Mouse (Mus musculus) lung, postnatal 25 days (tissue): ENCODE results near the gene Fto.
A peak's percentile ranks its signal among the peaks of the same experiment; 100 is the strongest.

Experiments used
- DNase-seq: peaks from one replicate; pipeline ENCODE4 v3.0.0; 2022; ENCODE audit warnings: low spot score

Fto gene

DNA sequence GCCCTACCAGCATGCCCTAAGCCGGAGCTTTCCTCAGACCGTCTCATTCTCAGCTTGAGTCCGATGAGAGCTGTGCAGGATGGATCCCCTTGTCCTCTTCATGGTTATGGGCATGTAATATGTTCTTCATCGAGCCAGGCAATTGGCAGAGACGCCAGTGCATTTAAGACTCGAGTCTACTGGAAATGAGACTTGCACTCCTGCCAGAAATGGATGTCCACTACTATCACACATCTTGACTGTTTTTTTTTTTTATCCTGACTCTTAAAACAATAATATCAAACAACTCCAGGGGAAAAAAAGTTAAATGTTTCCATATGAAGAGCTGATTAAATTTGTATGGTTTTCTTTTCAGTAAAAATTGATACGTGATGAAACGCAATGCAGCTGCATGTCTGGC lies 301.9 kb downstream of the Fto start:
- no peak for DNase-seq

DNA sequence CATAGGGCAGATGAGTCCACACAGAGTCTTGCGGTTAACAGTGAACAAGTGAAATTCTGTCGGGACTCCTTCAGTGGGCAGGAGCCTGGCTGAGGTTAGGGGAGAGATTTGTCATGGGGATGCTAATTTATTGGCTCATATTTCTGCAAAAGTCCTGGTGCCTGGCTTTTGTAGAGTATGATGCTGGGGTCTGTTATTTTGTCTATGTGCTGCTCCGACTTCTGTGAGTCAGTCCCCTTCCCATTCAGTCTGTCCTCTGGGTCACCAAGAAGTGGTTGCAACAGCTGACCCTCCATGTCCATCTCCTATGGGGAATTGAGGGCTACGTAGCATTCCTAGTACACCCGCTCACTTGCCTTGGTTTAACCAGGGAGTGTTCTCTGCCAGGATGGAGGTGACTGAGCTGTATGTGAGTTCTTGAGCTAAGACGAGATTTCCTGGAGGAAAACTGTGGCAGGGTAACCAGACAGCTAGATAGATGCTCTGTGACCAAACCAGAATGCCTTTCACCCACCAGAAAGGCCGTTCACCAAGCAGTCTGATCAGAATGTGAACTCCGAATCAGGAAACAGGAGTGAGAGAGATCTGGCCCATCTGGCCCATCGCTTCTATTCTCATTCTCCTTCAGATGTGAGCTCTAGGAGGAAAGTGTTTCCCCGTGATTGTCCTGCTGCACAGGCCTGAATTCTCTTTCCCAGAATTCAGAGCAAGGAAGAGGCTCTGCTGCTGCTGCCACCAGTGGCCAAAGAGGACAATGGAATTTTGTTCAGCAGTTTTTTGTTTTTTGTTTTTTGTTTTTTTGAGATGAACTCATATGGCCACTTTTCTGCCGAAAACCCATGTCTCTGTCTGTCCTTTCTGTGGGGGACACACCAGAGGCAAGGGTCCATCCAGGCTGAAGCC lies 302.7 kb downstream of the Fto start:
- DNase-seq, result no peak

DNA sequence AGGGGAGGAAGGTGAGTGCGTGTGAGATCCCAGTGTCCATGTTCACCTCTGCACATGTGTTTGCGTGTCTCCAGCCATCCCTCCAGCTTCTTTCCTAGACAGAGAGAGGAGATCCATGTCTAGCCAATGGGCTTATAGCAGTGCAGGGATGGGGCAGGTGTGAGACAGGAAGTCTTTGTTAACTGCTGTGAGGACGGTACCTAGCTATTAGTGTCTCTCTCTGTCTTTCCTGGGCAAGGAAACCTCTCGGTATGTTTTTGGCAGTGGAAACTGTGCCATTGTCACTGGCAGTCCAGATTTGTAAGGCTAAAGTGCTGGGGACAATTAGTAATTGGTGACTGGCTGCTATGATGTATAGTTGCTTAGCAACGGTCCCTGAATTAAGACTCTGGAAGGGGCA lies 304.4 kb downstream of the Fto start:
- DNase-seq, result no peak

DNA sequence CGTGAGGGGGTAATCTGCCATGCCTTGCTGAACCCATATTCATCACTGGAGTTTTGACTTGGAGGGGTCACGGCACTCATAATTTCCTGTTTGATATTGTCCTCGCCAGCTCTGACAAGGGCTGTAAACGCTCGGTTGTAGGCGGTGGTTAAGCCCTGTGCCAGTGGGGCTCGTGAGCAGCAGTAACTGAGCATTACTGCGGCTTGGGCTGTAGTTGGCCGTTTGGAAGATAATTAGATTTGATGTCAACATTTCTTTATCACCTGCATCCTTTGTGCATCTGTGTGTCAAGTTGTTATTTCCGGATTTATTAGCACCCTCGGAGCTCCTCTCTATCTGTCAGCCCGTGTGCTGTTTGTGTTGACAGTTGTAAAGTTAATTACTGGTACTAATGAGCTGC lies 309.4 kb downstream of the Fto start:
- no peak for DNase-seq

DNA sequence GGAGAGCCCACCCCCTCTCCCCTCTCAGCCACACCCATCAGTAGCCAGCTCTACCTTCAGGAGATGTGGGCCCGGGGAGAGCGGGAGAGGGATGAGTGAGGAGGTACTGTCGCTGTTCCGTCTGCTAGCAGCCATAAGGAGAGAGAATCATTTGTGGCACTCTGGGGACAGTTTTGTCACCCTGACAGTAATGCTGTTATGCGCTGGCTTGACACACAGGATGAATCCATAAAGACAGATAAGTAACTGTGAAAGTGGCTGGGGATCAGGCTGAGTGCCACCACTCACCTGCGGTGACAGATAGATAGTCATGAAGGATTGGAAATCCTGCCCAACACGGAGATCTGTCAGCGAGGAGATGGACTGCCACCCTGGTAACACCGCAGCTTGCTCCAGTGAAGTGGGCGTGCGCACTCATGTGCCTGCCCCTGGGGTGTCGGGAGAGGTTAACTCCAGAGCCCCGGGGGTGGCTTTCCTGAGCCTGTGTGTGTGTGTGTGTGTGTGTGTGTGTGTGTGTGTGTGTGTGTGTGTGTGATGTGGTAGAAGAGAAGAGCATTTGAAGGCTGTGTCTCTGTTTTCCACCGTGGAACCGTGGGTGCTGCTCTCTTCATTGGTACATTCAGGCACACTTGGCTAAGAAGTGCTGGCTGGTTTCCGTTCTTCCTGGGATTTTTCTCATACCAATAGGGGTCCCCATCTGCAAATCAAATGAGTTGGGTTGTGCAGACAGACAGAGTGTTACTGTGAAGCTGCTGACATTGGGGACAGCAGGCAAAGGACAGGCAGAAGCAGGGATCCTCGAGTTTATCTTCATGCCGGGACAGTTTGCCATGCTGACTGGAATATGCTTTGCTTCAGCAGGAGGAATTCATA lies 312.6 kb downstream of the Fto start:
- no peak for DNase-seq

DNA sequence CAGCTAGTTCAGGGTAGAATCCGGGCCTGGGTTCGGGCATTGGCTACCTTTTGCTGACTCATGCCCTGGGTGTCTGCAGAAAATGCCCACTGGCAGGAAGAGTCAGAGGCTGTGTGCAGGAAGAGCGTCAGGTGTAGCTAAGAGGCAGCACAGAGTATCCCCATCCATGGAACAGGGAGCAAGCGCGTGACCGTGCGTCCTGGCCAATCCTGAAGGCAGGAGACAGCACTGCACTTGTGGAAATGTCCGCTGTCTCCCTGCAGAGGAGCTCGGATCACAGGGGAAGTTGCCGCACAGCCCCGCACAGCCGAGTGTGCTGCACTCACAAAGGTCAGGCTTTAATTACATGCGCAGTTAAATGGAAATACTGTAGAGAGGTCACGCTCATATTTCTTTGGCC lies 316.3 kb downstream of the Fto start:
- DNase-seq, result no peak

DNA sequence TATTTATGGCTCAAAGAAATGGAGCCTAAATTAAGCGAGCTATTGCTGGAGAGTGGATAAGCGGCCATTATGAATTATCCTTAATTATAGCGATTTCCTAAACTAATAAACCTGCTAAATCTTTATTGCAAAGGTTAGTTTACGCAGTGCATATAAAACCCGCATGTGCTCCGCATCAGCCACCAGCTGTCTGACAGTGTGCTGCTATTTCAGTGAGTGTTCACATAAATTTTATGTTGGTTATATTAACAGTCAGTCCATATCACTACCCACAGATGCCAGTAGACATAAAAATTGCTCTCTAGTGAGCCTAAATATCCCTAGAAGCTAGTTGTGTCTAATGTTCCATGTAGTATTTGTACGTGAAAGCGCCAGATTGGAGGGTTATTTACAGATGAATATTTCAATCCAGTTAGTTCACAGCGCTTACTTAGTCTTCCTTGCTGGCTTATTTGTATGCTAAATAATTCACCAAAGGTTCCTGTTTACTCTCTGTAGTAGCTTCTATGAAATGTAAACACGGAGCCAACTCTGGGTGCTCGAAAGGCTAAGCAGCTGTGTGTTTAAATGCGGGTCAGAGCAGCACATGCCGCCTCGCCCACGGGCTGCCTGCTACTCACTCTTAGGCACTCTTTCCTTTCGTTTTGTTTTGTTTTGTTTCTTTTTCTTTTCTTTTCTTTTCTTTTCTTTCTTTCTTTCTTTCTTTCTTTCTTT lies 317.2 kb downstream of the Fto start:
- peak; percentile 18 for DNase-seq

DNA sequence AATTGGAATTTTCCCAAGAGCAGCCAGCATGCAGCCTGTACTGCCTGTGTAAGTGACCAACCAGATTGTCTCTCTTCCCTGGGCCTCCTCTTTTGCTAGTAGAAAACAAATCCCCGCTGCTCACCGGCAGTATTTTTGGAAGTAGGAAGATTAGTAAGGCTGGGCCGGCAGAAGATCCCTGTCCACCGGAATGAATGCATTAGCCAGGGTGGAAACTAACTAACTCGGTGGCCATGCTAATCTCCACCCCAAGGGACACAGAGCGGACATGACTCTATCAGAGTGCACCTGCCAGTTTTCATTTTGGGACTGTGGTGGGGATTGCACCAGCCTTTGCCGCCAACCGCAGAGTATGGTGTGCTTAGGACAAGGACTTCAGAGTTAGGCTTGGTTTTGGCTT lies 319.1 kb downstream of the Fto start:
- no peak for DNase-seq

DNA sequence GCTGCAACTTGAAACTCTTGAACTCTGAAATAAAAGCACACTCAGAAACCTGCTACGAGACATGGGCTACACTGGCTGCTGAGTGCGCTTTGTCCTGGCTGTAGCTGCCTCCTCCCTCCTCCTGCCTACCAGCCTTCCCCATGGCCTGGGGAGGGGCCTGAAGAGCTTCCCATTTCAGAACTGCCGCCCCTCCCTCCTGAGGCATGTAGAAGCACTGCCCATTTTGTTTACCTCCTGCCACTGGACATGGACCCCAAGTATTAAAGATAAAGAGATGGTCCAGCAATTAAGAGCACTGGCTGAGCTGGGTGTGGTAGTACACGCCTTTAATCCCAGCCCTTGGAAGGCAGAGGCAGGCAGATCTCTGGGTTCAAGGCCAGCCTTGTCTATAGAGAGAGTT lies 322.1 kb downstream of the Fto start:
- no peak for DNase-seq

DNA sequence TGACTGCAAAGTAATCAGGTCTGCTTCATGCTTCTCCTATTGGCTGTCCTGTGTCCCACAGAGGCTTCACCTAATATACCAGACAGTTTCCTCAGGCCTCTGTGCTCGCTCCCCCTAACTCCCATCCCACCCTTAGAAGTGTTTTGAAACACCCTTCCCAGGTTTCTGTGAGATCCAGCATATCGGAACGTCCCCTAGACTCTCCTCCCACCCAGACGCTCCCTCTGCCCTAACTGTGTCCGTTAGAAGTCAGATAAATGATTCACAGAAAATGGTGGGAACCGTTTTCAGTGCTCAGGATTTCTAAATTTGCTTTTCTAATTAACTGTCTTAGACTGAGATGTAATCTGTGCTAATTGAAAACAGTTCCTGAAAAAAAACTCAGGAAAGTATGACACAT lies 323.6 kb downstream of the Fto start:
- no peak for DNase-seq

DNA sequence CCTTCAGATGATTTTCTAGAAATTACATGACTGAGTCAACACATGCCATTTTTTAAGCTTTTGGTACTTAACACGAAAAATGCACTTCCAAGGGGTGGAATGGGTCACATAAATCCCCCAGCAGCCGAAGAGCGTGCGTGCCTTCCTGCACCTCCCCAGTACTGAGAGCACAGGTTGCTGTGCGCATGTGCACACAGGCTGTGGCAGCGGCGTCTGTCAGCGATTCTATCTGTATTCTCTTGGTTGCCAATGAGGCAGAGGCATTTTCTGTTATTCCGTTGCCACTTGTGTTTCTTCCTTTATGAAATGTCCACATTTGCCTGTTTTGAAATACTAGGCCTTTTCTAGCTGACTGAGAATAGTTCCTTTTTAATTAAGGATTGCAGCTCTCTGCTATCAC lies 324.4 kb downstream of the Fto start:
- DNase-seq, result no peak

DNA sequence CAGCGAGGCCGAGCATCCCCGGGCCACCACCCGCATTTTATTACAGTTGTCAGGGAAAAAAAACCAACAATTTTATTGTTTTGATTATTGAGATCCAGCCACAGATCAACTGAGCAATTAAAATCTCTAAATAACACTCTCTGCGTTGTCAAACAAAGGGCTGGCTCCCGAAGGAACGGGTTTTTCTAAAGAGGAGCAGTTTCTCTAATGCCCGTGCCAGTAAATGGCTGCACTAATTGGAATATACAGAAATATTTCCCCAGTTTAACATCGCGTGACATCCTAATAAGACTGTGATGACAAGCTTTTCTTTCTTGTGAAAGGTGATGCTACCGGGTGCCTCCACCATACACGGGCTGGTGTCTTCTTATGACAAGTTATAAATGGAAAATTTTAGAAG lies 324.9 kb downstream of the Fto start:
- DNase-seq, result no peak

DNA sequence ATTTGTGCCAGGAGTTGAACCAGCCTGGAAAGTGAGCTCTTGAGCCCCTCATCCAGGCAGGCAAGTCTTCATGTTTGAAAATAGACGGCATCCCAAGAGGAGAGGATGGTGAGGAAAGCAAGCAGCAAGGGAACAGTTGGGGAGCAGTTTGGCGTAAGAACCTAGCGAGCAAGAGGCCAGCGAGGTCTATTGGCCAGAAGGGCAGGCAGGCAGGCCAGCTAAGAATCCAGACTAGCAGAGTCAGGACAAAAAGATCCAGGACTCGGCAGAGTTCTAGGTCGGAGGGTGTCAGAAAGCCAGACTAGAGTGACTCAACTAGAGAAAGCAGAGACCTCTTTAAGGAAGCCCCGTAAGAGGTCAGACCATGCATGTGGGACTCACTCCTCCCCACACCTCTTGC lies 327.1 kb downstream of the Fto start:
- peak; percentile 18 for DNase-seq

DNA sequence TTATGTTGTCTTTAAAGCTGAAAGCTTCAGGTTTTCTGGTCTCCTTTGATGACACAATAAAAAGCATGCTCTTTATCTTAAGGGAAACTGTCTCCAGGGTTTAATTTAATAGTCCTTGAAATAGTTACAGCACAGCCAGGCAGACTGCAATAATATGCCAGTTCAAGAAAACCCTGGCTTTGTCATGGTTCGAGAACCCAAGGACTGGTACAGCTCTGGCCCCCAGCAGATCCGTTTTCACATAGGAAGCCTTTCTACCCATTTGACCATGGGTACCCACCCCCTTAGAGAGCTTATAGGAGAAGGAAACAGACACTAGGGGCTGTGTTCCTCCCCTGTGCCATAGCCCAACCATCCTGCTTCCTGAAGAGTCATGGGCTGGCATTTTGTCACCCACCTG lies 332.2 kb downstream of the Fto start:
- DNase-seq, result no peak

DNA sequence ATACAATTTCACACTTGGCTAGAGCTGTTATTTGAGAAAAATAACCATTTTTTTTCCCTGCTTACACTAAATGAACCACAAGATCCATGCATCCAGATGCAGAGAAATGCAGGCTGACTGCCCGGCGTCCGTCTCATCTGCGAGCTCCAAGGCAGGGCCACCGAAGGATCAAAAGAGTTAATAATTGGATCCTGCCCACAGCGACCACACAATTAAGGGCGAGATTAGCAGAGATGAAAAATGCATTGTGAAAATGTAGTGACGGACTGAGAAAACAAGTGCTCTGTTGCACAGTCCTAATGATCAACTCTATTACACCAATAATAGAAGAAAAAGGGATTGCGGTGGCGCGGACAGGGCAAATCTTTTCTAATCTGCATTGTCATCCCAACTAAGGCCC lies 334.6 kb downstream of the Fto start:
- DNase-seq, result no peak

DNA sequence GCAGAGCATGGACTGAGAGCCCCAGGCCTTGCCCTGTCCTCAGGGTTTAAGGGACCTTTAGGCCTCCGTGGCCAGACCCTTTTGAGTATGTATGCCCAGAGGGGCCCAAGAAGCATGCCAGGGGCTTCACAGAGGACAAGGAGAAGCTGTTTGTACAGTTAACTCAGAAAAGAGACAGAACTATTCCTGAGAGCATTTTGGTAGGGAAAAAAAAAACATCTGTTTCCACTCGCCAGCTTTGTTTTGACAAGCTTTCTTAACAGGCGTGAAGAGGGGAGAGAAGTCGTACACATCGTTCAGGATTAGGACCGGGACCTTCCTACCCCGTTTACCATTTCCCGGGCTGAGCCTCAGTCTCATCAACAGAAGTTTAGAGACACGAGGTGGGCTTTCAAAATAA lies 335.5 kb downstream of the Fto start:
- no peak for DNase-seq

DNA sequence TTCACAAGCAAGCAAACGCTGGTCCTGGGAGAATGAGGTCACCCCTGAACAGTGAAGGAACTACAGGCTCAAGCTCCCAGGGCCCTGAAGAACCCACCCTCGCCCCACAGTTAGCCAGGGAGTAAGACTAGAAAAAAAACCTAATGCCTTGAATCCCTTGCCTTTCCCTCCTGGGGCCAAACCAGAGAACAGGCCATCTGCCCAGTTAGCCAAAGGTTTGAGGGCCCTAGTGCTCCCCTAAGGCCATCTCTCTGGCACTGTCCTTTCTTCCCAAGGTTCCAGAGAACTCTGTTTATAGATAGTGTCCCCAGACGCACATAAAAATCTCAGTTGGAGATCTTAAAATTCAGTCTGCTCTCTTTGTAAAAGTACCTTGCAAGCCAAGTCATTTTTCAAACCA lies 340.2 kb downstream of the Fto start:
- no peak for DNase-seq

DNA sequence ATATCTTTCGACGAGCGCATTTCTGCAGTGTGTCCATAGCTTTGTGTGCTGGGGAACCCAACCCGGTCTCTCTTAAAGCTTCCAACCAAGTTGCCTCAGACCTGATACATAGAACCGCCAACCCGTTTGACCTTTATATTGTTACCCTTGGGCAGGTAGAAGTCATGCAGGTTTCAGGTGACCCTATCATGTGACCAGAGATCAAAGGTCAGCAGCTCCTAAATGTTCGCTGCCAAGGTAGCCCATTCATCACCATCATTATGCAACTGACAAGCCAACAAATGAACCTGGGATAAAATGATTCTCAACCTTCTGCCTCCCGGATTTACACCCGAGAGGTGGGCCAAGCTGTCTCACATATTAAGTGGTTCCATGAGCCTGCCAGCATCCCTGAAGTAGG lies 344.1 kb downstream of the Fto start:
- no peak for DNase-seq

DNA sequence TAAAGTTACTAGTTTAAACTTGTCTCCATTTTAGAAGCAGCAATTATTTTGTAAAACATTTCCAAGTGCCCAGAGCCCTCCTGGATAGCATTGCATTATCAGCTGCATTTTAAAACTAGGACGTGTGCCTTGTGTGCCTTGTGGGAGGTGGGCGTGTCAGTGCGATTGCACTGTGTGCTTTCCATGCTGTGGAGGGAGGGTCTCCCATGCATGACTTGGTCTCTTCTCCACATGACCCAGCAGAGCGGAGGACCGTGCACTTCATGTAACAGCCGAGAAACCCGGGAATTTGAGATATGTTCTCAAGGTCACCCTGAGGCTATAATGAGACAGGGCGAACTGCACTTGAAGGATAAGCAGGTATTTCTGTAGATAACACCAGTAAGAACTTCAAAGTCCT lies 347.6 kb downstream of the Fto start:
- DNase-seq, result no peak

DNA sequence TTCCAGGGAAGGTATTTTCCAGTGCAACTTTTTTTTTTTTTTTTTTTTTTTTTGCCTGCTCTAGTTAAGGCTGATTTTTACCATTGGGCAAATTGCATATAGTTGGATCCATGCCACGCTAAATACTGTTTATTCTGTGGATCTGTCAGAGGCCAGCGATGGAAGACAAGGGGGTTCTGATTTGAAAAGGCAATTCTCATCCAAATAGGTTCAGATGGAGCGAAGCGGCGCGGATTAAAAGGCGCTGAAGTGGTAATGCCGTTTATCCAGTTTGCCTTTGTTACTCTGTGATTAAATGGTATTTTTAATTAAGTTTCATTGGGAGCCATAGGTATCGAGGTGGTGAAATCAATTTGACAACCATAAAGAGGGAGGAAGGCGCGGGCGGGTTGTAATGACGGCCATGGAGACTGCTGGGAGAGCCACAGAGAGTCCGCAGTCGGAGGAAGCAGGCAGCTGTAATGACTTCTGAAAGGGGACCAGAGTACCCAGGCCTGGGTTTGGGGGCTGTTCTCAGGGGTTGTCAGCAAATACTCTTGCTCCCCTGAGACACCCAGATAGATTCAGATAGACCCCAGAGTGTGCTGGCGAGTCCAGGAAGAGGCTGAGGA lies 356.2 kb downstream of the Fto start:
- DNase-seq, result no peak

DNA sequence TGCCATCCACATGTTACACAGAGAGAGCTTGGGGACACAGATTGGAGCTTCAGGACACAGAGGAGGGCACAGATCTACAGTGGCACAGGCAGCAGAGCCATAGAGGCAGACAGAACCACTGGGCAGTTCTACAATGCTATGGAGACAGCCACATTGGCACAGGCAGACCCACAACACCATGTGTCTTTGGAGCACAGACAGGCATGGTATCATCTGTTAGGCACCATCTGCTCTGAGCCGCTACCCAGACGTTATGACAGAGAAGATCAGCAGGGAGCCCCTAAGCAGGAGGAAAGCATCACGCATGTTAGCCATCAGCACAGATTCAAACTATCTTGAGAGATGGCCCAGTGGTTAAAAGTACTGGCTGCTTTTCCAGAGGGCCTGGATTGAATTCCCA lies 363.6 kb downstream of the Fto start:
- DNase-seq, result no peak

DNA sequence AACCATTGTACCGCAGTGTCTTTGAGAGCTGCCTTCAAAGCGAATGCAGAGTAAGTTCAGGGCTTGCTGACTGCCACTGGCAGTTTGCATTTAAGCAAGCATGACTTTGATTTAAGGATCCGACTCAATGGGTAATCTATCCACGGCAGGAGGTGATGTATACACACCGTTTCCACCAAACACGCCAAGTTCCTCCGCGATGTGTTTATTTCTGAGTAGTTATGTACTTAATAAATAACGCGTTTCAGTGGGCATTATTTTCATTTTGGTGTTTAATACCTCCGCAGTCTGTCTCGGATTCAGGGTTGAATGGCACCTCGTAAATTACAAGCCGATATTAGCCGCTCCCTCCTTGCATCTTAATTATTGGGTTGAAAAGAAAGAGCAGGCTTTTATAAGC lies 366.1 kb downstream of the Fto start:
- DNase-seq, result no peak
